Mouse (Mus musculus) midbrain, embryonic 13.5 days (tissue): ENCODE results near the gene Morn3. TPM values are rescaled to one million over a fixed set of nuclear protein-coding genes. Genes with fewer than 3 reads are reported as not detected.

Experiments used
- ATAC-seq: fragments of 200-750 bp; cut with Nextera tagmentation; 2 replicates; pipeline ENCODE4 v1.8.0; 2017; ENCODE audit warnings: mild to moderate bottlenecking, moderate TSS enrichment, moderate library complexity
- H3K27ac ChIP-seq: fragments of 300-500 bp; sonication (generic); 2 replicates; pipeline ENCODE4 v1.5.1; 2015; ENCODE audit warnings: inconsistent platforms, mild to moderate bottlenecking, moderate library complexity
- H3K27me3 ChIP-seq: fragments of 300-500 bp; sonication (generic); 2 replicates; pipeline ENCODE4 v1.6.1; 2015; ENCODE audit warnings: mild to moderate bottlenecking, inconsistent platforms
- H3K36me3 ChIP-seq: fragments of 300-500 bp; sonication (generic); 2 replicates; pipeline ENCODE4 v1.6.1; 2015; ENCODE audit warnings: mild to moderate bottlenecking, inconsistent platforms
- H3K4me1 ChIP-seq: fragments of 300-500 bp; sonication (generic); replicated peaks from 2 replicates; pipeline ENCODE4 v1.6.1; 2015; ENCODE audit warnings: inconsistent platforms
- H3K4me2 ChIP-seq: fragments of 300-500 bp; sonication (generic); replicated peaks from 2 replicates; pipeline ENCODE4 v1.6.1; 2015; ENCODE audit warnings: moderate library complexity, mild to moderate bottlenecking, inconsistent platforms
- H3K4me3 ChIP-seq: fragments of 300-500 bp; sonication (generic); replicated peaks from 2 replicates; pipeline ENCODE4 v1.5.1; 2015; ENCODE audit warnings: mild to moderate bottlenecking, inconsistent platforms
- H3K9ac ChIP-seq: fragments of 300-500 bp; sonication (generic); replicated peaks from 2 replicates; pipeline ENCODE4 v1.6.1; 2015; ENCODE audit warnings: mild to moderate bottlenecking, inconsistent platforms
- H3K9me3 ChIP-seq: fragments of 300-500 bp; sonication (generic); 2 replicates; pipeline ENCODE4 v1.6.1; 2016; ENCODE audit warnings: mild to moderate bottlenecking, inconsistent platforms
- WGBS: fragments of 180-500 bp; shearing (Covaris S2); methylation state at CpG from one replicate; pipeline ENCODE4 v1.1.7; 2015; 5-methylcytosine and 5-hydroxymethylcytosine counted together
- polyA plus RNA-seq: library from polyadenylated mRNA; unstranded; fragments of >200 nt; fragmentation: Nextera tagmentation; extraction: Ambion mirVana; gene quantifications from 2 replicates; pipeline ENCODE4 v1.2.1, GENCODE M21; 2015

Gene Morn3
- polyA plus RNA-seq, 1 experiment from 2014 or later = 0.32 TPM

DNA sequence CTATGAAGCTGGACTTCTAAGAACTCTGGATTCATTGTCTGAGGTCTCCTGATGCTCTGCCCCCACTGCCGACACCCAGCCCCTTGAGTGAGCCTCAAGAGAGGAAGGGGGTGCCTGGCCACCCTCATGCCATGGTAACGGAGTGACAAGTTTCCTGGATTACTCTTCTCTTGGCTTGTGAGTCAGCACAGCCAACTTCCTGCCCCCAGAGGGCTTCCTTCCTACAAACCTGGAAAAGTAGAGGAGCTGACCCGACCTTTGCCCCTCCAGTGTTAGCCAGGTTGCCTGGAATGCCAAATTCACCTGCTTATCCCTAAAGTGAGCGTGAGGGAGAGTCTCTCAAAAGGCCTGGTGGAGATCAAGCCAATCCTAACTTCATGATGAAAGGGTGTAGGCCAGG, 29.3 kb downstream of the Morn3 start:
- Histone ChIP-seq H3K4me3 (no peak overlapping the region), H3K9me3 (no peaks in the 10 kb centered on the region), H3K36me3 (no peaks in the 10 kb centered on the region), H3K27me3 (no peaks in the 10 kb centered on the region), H3K9ac (no peak overlapping the region), H3K27ac (no peak overlapping the region), H3K4me1 (peaks cover 48% of the 10 kb centered on the region), H3K4me2 (no peak overlapping the region)
- WGBS = 83% methylated on average over 4 of the region's 4 CpGs
- ATAC-seq = no peak

DNA sequence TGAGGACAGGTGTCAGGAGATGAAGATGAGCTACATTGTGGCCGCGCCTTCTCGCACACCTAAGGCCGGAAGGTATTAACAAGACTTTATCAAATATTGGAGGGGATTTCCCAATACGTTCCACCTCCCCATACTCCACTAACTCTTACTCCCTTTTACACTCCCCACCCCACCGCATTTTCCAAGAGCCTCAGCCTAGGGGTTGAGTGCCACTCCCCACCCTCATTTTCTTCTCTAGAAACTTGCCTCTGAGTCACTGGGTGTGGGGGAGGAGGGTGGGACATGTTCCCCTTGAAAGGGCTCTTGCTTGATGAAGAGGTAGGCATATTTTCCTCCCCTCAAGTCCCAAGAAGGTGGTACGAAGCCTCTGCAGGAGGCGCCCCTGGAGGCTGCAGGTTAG, 30.9 kb downstream of the Morn3 start:
- Histone ChIP-seq H3K4me3 (peak overlapping the region; percentile 75), H3K36me3 (no peaks in the 10 kb centered on the region), H3K4me1 (peaks cover 48% of the 10 kb centered on the region), H3K9ac (peak overlapping the region; percentile 84), H3K4me2 (peak overlapping the region; percentile 66), H3K27ac (peak overlapping the region; percentile 93; the same call in 1 of the 2 replicates), H3K27me3 (no peaks in the 10 kb centered on the region), H3K9me3 (no peaks in the 10 kb centered on the region)
- ATAC-seq = no peak
- 24% methylated on average over 8 of the region's 8 CpGs for WGBS

DNA sequence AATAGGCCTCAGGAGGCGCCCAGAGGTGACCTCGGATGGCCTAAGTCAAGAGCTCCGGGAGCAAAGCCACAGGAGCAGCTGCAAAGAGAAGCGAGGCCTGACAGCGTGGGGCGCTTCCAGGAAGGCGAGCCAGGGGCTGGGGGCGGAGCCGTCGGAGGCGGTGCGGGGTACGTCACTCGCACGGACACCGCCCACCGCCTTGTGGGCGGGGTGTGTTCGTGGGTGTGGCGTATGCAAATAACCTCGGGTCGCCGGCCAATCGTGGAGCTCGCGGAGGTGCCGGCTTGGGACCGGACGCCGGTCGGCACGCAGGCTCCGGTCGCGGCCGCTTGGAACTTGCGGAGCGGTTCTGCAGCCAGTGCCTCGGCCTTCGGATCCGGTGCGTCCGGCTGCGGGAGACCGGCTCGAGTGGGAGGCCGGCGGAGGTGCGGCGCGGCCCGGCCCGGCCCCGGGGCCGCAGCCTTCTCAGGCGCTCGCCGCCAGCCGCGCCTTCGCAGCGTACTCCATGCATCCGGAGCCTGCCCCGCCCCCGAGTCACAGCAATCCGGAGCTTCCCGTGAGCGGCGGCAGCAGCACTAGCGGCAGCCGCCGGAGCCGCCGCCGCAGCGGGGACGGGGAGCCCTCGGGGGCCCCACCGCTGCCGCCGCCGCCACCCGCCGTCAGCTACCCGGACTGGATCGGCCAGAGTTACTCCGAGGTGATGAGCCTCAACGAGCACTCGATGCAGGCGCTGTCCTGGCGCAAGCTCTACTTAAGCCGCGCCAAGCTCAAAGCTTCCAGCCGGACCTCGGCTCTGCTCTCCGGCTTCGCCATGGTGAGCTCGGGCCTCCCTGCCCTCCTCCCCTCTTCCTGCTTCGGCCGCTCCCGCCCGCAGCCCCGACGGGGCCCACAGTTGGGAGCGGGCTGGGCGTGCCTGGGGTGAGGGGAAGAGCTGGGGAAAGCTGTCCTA, 31.8 kb downstream of the Morn3 start, which contains the start of gene Orai1:
TSS of gene Orai1 (plus strand) at position 322 of the 949 bp plus-strand sequence.
- H3K27me3 ChIP-seq = no peaks in the 10 kb centered on the region
- ATAC-seq = peak; percentile 92

DNA sequence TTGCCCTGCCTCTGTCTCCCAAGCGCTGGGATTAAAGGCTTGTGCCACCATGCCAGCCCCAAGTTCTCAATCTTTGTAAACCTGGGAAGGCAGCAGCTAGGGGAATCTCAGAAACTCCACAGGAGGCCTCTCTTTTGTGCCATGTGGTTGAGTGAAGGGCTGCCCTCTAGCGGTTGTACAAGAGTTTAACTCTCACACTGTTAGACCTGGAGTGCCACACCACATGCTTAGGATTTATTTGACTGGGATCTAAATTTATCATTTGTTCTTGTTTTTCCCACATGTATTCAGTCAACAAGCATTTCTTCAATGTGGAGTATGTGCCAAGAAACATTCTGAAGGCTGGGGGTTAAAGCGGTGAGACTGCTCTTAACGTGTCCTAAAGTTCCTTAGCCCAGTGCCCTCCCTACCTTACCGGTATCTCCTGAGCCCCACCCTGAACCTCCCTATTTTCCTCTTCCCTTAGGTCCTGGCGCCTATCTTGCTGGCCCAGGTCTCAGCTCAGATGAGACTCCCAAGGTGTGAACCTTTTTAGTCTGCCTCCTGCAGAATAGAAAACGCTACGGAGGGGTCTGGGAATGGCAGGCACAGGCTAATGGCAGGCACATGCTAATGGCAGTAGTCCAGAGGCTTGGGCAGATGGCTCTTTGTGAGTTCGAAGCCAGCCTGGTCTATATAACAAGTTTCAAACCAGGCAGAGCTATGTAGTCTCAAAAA, 33.1 kb downstream of the Morn3 start:
- Histone ChIP-seq H3K4me2 (no peak overlapping the region), H3K4me1 (peaks cover 32% of the 10 kb centered on the region), H3K27ac (no peak overlapping the region), H3K9ac (no peak overlapping the region), H3K36me3 (no peaks in the 10 kb centered on the region), H3K9me3 (no peaks in the 10 kb centered on the region), H3K27me3 (no peaks in the 10 kb centered on the region), H3K4me3 (no peak overlapping the region)
- no peak for ATAC-seq
- 60% methylated on average over 9 of the region's 9 CpGs for WGBS

More for the DNA sequence above, 31.8 kb downstream of the Morn3 start, which contains the start of gene Orai1:
- peak within 1 kb of the TSS; percentile 75 for H3K4me3 ChIP-seq
- WGBS = under 1% methylated on average over 91 of the region's 106 CpGs
- peak within 1 kb of the TSS; percentile 93 for H3K27ac ChIP-seq
- H3K36me3 ChIP-seq = no peaks in the 10 kb centered on the region
- H3K9me3 ChIP-seq = no peaks in the 10 kb centered on the region
- peaks cover 45% of the 10 kb centered on the region for H3K4me1 ChIP-seq
- peak within 1 kb of the TSS; percentile 66 for H3K4me2 ChIP-seq
- peak within 1 kb of the TSS; percentile 84 for H3K9ac ChIP-seq

DNA sequence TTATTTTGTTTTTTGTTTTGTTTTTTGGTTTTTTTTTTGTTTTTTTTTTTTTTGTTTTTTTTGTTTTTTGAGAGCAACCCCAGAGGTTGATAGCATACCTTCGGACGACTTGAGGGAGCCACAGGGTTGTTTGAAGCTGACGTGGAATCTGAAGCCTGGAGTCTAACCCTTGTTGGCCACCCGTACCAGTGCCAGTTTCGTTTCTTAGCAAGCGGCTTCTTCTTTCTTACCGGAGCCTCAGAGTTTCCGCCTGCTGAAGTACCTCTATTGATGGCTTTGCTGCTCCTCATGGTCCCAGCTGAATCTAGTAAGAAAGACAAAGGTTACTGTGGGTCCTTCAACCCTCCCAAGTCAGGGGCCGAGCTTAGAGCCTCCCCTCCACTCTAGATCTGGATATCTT, 35.1 kb downstream of the Morn3 start:
- Histone ChIP-seq H3K9ac (no peak overlapping the region), H3K4me1 (peaks cover 17% of the 10 kb centered on the region), H3K27me3 (no peaks in the 10 kb centered on the region), H3K27ac (no peak overlapping the region), H3K9me3 (no peaks in the 10 kb centered on the region), H3K36me3 (no peaks in the 10 kb centered on the region), H3K4me2 (no peak overlapping the region), H3K4me3 (no peak overlapping the region)
- 97% methylated on average over 9 of the region's 9 CpGs for WGBS
- ATAC-seq = no peak

DNA sequence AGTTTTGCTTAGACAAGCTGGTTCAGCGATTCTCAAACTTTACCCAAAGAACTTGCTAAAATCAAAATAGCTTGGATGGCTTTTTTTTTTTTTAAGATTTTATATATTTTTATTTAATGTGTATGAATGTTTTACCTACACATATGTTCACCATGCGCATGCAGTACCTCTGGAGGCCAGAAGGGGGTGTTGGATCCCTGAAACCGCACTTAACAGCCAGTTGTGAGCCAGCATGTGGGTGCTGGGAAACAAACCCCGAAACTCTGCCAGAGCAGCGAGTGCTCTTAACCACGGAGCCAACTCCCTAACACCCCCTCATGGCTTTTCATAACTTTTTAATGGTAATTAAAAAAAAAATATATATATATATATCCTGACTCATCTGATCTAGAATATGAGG, 36.0 kb downstream of the Morn3 start:
- 93% methylated on average over 6 of the region's 6 CpGs for WGBS
- Histone ChIP-seq H3K9me3 (no peaks in the 10 kb centered on the region), H3K4me1 (peaks cover 18% of the 10 kb centered on the region), H3K4me2 (no peak overlapping the region), H3K4me3 (no peak overlapping the region), H3K36me3 (no peaks in the 10 kb centered on the region), H3K9ac (no peak overlapping the region), H3K27me3 (no peaks in the 10 kb centered on the region), H3K27ac (no peak overlapping the region)
- ATAC-seq = no peak

DNA sequence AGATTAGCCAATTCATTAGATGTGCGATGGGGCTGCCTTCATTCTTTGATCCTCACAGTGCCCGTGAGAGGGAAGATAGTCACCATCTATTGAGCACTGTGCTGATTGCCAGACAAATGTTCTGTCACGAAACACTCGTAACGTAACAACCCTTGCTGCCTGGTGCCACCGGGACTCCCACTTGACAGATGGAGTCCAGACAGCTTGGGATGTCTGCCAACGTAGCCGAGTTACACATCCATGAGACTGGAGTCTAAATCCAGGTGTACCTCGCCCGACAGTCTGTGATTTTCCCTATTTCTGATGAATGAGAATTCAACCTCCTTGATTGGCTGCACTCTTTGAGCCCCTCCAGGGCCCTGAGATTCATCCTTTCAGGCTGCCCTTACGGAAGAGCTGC, 36.9 kb downstream of the Morn3 start:
- 79% methylated on average over 11 of the region's 11 CpGs for WGBS

DNA sequence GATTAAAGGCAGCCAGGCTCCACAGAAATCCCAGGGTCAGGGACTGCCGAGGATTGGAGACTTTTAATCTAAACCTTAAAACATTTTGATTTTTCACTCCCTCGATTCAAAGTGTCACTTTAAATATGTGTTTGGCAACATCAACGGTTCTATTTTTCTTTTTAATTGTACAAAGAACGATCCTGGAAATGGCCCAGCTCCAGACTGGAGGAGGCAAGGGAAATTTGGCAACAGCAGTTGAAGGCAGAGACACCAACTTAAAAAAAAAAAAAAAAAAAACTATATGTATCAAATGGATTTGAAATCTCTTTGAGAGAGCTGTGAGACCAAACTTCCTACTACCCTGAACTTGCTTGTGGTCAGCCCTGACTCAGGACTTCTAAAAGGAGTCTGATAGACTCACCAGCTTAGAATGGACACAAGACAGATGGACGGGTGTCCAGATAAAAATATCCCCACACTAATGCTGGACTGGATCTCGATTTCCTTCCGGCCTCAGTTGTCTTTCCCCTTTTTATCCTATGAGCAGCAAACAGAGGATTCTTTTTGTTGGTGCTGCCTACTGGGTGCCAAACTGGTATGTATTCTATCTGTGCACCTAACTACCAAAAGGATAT, 37.8 kb downstream of the Morn3 start:
- ATAC-seq = no peak
- H3K27ac ChIP-seq = no peak overlapping the region
- H3K9ac ChIP-seq = no peak overlapping the region

More for the DNA sequence above, 36.9 kb downstream of the Morn3 start:
- no peak overlapping the region for H3K4me2 ChIP-seq
- ATAC-seq = no peak
- peaks cover 17% of the 10 kb centered on the region for H3K4me1 ChIP-seq
- no peaks in the 10 kb centered on the region for H3K36me3 ChIP-seq
- no peak overlapping the region for H3K4me3 ChIP-seq
- no peak overlapping the region for H3K9ac ChIP-seq
- H3K27me3 ChIP-seq = no peaks in the 10 kb centered on the region
- H3K27ac ChIP-seq = no peak overlapping the region
- no peaks in the 10 kb centered on the region for H3K9me3 ChIP-seq

DNA sequence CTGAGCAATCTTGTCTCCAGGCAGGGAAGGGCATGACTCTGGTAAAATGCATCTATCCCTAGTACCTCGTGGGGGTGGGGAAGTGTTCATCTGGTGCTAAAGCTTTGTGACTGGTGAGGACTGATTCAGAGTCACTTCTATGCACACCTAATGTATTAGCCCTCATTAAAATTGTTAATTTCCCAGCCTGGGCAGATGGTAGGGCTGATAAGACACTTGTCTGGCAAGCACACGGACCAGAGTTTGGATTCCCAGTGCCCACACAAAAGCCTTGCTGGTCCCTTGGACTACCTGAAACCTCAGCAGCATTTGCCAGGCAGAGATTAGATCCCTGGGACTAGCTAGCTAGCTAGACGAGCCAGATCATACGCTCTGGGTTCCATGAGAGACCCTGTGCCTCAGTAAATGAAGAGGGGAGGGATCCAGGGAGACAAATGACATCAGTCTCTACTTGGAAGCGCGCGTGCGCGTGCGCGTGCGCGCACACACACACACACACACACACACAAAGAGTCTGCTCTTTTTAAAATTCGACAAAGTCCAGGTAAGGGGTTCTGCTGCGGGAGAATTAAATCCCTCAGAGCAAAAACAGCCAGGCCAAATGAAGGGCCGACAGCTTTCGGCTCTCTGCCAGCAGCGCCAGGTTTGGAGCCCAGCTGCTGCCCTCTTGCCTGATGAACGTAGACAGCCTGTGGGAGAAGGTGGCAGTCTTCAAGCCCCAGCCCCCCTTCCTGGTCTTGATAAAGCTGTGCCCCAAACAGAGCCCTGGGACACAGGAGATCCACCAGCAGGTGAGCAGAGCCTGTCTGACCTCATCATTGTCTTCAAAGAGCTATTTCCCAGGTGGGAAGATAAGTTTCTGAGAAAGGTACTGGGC, 40.9 kb downstream of the Morn3 start:
- Histone ChIP-seq H3K4me2 (no peak overlapping the region), H3K36me3 (no peaks in the 10 kb centered on the region), H3K4me3 (no peak overlapping the region), H3K27ac (peak overlapping the region; percentile 44; the same call in 1 of the 2 replicates), H3K27me3 (no peaks in the 10 kb centered on the region), H3K9me3 (no peaks in the 10 kb centered on the region), H3K4me1 (peaks cover 12% of the 10 kb centered on the region), H3K9ac (no peak overlapping the region)
- WGBS = 55% methylated on average over 19 of the region's 19 CpGs
- ATAC-seq = no peak

More for the DNA sequence above, 37.8 kb downstream of the Morn3 start:
- H3K4me3 ChIP-seq = no peak overlapping the region
- H3K4me2 ChIP-seq = no peak overlapping the region
- H3K27me3 ChIP-seq = no peaks in the 10 kb centered on the region
- peaks cover 12% of the 10 kb centered on the region for H3K4me1 ChIP-seq
- 83% methylated on average over 7 of the region's 7 CpGs for WGBS
- H3K9me3 ChIP-seq = no peaks in the 10 kb centered on the region
- H3K36me3 ChIP-seq = no peaks in the 10 kb centered on the region

DNA sequence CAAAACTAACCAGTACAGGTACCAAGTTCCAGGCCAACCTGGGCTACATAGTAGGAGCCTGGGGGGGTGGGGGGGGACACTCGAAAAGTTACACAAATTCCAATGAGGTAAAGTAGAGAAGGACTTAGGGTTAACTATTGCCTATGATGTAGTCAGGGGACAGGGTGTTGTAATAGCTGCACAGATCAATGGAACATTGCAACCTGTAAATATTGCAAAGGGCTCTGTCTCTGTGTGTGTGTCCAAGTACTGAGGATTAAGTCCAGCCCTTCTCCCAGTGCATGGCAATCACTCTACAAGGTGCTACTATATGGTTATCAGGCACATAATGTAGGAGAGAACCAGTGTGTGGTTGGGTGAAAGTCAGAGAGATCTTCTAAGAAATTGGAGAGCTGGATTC, 45.9 kb downstream of the Morn3 start:
- H3K27me3 ChIP-seq = no peaks in the 10 kb centered on the region
- no peak overlapping the region for H3K9ac ChIP-seq
- peaks cover 5% of the 10 kb centered on the region for H3K4me1 ChIP-seq

More for the DNA sequence above, 45.9 kb downstream of the Morn3 start:
- WGBS = 68% methylated on average over 1 of the region's 1 CpGs
- H3K9me3 ChIP-seq = no peaks in the 10 kb centered on the region
- no peak for ATAC-seq
- no peak overlapping the region for H3K27ac ChIP-seq
- H3K4me3 ChIP-seq = no peak overlapping the region
- no peak overlapping the region for H3K4me2 ChIP-seq
- no peaks in the 10 kb centered on the region for H3K36me3 ChIP-seq
